ENCODE assay signal across 18 mouse cellular contexts in genomic region chr16:89902578-89903304, GRCm38 (mm10).
DNase-seq lines count a peak whose midpoint lies in the region; ATAC-seq and TF ChIP-seq lines count a peak whose summit lies in the region.
"Had no signal": no experiment of that assay in that cellular context is flagged by ENCODE, and none has a peak within 500 bp of the region (broad histone marks: within the 10 kb centered on the region; RNA-seq: fewer than 3 reads in every experiment).

No protein-coding gene starts in this region.

- DNase-seq in forebrain, postnatal 0 days = no peak
- no peak for DNase-seq in forebrain, embryonic 14.5 days (ENCODE audit: low spot score)
- DNase-seq in layer of hippocampus, adult 2 months (ENCODE audit: low spot score in 2 of 2) = no peak
- DNase-seq in layer of hippocampus, adult 18-20 months (ENCODE audit: low spot score in 2 of 2) = no peak
- no peak for DNase-seq in embryo, embryonic 9.5 days (ENCODE audit: extremely low spot score)
- DNase-seq in ovary, postnatal 36 days (ENCODE audit: low spot score) = no peak
- DNase-seq: cerebellum, adult 2 months; gastrocnemius, postnatal 10 days; heart, adult 2 months; lung, postnatal 10 days; thymus, postnatal 14 days had no signal

- no peak overlapping the region for H3K27ac ChIP-seq in forebrain, postnatal 0 days (ENCODE audit: low read depth, low read length)
- no peak overlapping the region for H3K27ac ChIP-seq in forebrain, embryonic 14.5 days (ENCODE audit: low read depth, low read length)
- H3K27ac ChIP-seq in layer of hippocampus, adult 2 months = no peak overlapping the region; the same call in 1 of the 2 replicates
- H3K27ac ChIP-seq in ES-Bruce4 (ENCODE audit: insufficient read depth, low read length) = no peak overlapping the region
- H3K27ac ChIP-seq in bone marrow, adult 2 months (ENCODE audit: control insufficient read depth, insufficient read depth, low read depth, low read length, poor library complexity) = no peak overlapping the region
- H3K27ac ChIP-seq: heart, adult 2 months; heart, embryonic 15.5 days; limb, embryonic 10.5 days; liver, embryonic 12.5 days had no signal

- H3K4me1 ChIP-seq in forebrain, postnatal 0 days (ENCODE audit: insufficient read depth) = 0 out of 2 replicates have a peak, but pooled peaks cover 6% of the 10 kb centered on the region
- H3K4me1 ChIP-seq in forebrain, embryonic 14.5 days (ENCODE audit: control insufficient read depth, insufficient read depth, low read length) = no peaks in the 10 kb centered on the region
- H3K4me1 ChIP-seq in ES-Bruce4 (ENCODE audit: control insufficient read depth, insufficient read depth, low read length) = no peaks in the 10 kb centered on the region
- no peaks in the 10 kb centered on the region for H3K4me1 ChIP-seq in bone marrow, adult 2 months (ENCODE audit: control insufficient read depth, insufficient read depth, low read length)
- H3K4me1 ChIP-seq: heart, embryonic 15.5 days; liver, embryonic 12.5 days had no signal

- 93% methylated on average over 12 of the region's 12 CpGs for WGBS in forebrain, postnatal 0 days
- 95% methylated on average over 12 of the region's 12 CpGs for WGBS in forebrain, embryonic 14.5 days
- WGBS in bone marrow, adult 2 months = 87% methylated on average over 12 of the region's 12 CpGs

- H3K36me3 ChIP-seq in forebrain, postnatal 0 days (ENCODE audit: insufficient read depth) = no peaks in the 10 kb centered on the region
- no peaks in the 10 kb centered on the region for H3K36me3 ChIP-seq in forebrain, embryonic 14.5 days (ENCODE audit: control insufficient read depth, insufficient read depth, low read length)
- no peaks in the 10 kb centered on the region for H3K36me3 ChIP-seq in ES-Bruce4 (ENCODE audit: control insufficient read depth, insufficient read depth, low read length, poor library complexity, severe bottlenecking)
- H3K36me3 ChIP-seq: heart, embryonic 15.5 days; liver, embryonic 12.5 days had no signal

- no peak overlapping the region for H3K4me3 ChIP-seq in forebrain, postnatal 0 days (ENCODE audit: low read depth, low read length)
- no peak overlapping the region for H3K4me3 ChIP-seq in forebrain, embryonic 14.5 days (ENCODE audit: low read depth, low read length)
- H3K4me3 ChIP-seq in layer of hippocampus, adult 2 months = no peak overlapping the region
- no peak overlapping the region for H3K4me3 ChIP-seq in ES-Bruce4 (ENCODE audit: low read depth, low read length)
- no peak overlapping the region for H3K4me3 ChIP-seq in bone marrow, adult 2 months (replicated peaks; ENCODE audit: control insufficient read depth, low read depth, low read length)
- H3K4me3 ChIP-seq: heart, adult 2 months; heart, embryonic 15.5 days; limb, embryonic 10.5 days; liver, embryonic 12.5 days; megakaryocyte, embryonic 14.5 days had no signal

- TF ChIP-seq CTCF in forebrain, postnatal 0 days (IDR thresholded peaks at IDR 0.05; ENCODE audit: low read depth) = peak; percentile 29
- TF ChIP-seq CTCF in layer of hippocampus, adult 2 months (conservative IDR thresholded peaks at IDR 0.05) = peak; percentile 51
- TF ChIP-seq CTCF in ES-Bruce4 (IDR thresholded peaks at IDR 0.05; ENCODE audit: low read depth, low read length) = peak; percentile 54
- peak; percentile 13; the same call in 1 of the 2 replicates for TF ChIP-seq CTCF in bone marrow, adult 2 months (IDR thresholded peaks at IDR 0.05; ENCODE audit: control insufficient read depth, insufficient read depth, low read length)

- H3K4me2 ChIP-seq in forebrain, postnatal 0 days (ENCODE audit: low read depth) = no peak overlapping the region
- no peak overlapping the region for H3K4me2 ChIP-seq in forebrain, embryonic 14.5 days (ENCODE audit: low read length)
- H3K4me2 ChIP-seq: heart, embryonic 15.5 days; liver, embryonic 12.5 days had no signal

- no peaks in the 10 kb centered on the region for H3K9me3 ChIP-seq in forebrain, postnatal 0 days (ENCODE audit: low read length)
- no peaks in the 10 kb centered on the region for H3K9me3 ChIP-seq in forebrain, embryonic 14.5 days (replicated peaks; ENCODE audit: control insufficient read depth, low read length)
- no peaks in the 10 kb centered on the region for H3K9me3 ChIP-seq in ES-Bruce4 (replicated peaks; ENCODE audit: control insufficient read depth, insufficient read depth, low read length, poor library complexity, severe bottlenecking)
- H3K9me3 ChIP-seq: heart, embryonic 15.5 days; limb, embryonic 10.5 days; liver, embryonic 12.5 days had no signal

- TF ChIP-seq EP300 in ES-Bruce4 (IDR thresholded peaks at IDR 0.05; ENCODE audit: insufficient read depth, low read depth, low read length) = no peak

- no peaks in the 10 kb centered on the region for H3K27me3 ChIP-seq in forebrain, postnatal 0 days (ENCODE audit: insufficient read depth, low read length)
- no peaks in the 10 kb centered on the region for H3K27me3 ChIP-seq in forebrain, embryonic 14.5 days (replicated peaks; ENCODE audit: control insufficient read depth, insufficient read depth, low read length)
- no peaks in the 10 kb centered on the region for H3K27me3 ChIP-seq in ES-Bruce4 (ENCODE audit: control insufficient read depth, insufficient read depth, low read length, poor library complexity, severe bottlenecking)
- H3K27me3 ChIP-seq: heart, embryonic 15.5 days; liver, embryonic 12.5 days; megakaryocyte, embryonic 14.5 days had no signal

- no peak for ATAC-seq in forebrain, postnatal 0 days
- no peak for ATAC-seq in forebrain, embryonic 14.5 days
- ATAC-seq: liver, embryonic 12.5 days; midbrain, embryonic 16.5 days had no signal

- no peak for TF ChIP-seq POLR2A in ES-Bruce4 (IDR thresholded peaks at IDR 0.05; ENCODE audit: insufficient read depth, low read length)
- TF ChIP-seq POLR2A in bone marrow, adult 2 months (IDR thresholded peaks at IDR 0.05; ENCODE audit: borderline replicate concordance, control insufficient read depth, low read depth, low read length) = no peak

- no peak overlapping the region for H3K9ac ChIP-seq in forebrain, postnatal 0 days
- H3K9ac ChIP-seq in forebrain, embryonic 14.5 days (ENCODE audit: low read length) = no peak overlapping the region
- H3K9ac ChIP-seq in ES-Bruce4 (ENCODE audit: low read depth, poor library complexity, severe bottlenecking) = no peak overlapping the region
- H3K9ac ChIP-seq: heart, embryonic 15.5 days; liver, embryonic 12.5 days had no signal
